Mouse (Mus musculus) hindbrain, embryonic 13.5 days (tissue): ENCODE measurements around the gene Nap1l4. TPM values are rescaled to one million over a fixed set of nuclear protein-coding genes. Genes with fewer than 3 reads are reported as not detected.

Experiments
- ATAC-seq: fragments of 200-750 bp; cut with Nextera tagmentation; 2 replicates; pipeline ENCODE4 v1.8.0; 2017; ENCODE audit warnings: moderate TSS enrichment; ENCODE audit not compliant: low FRiP score
- H3K27ac ChIP-seq: fragments of 300-500 bp; sonication (generic); 2 replicates; pipeline ENCODE4 v1.5.1; 2015; ENCODE audit warnings: inconsistent platforms, mild to moderate bottlenecking, moderate library complexity
- H3K27me3 ChIP-seq: fragments of 300-500 bp; sonication (generic); 2 replicates; pipeline ENCODE4 v1.6.1; 2015; ENCODE audit warnings: mild to moderate bottlenecking, inconsistent platforms
- H3K36me3 ChIP-seq: fragments of 300-500 bp; sonication (generic); 2 replicates; pipeline ENCODE4 v1.6.1; 2015; ENCODE audit warnings: mild to moderate bottlenecking, inconsistent platforms
- H3K4me1 ChIP-seq: fragments of 300-500 bp; sonication (generic); replicated peaks from 2 replicates; pipeline ENCODE4 v1.6.1; 2015; ENCODE audit warnings: inconsistent platforms
- H3K4me2 ChIP-seq: fragments of 300-500 bp; sonication (generic); 2 replicates; pipeline ENCODE4 v1.6.1; 2015; ENCODE audit warnings: inconsistent platforms, mild to moderate bottlenecking, moderate library complexity
- H3K4me3 ChIP-seq: fragments of 300-500 bp; sonication (generic); 2 replicates; pipeline ENCODE4 v1.5.1; 2015; ENCODE audit warnings: mild to moderate bottlenecking, inconsistent platforms
- H3K9ac ChIP-seq: fragments of 300-500 bp; sonication (generic); 2 replicates; pipeline ENCODE4 v1.6.1; 2015; ENCODE audit warnings: mild to moderate bottlenecking, inconsistent platforms
- H3K9me3 ChIP-seq: fragments of 300-500 bp; sonication (generic); 2 replicates; pipeline ENCODE4 v1.6.1; 2016; ENCODE audit warnings: inconsistent platforms
- WGBS: fragments of 180-500 bp; shearing (Covaris S2); methylation state at CpG from one replicate; pipeline ENCODE4 v1.1.7; 2015; 5-methylcytosine and 5-hydroxymethylcytosine counted together
- polyA plus RNA-seq: library from polyadenylated mRNA; unstranded; fragments of >200 nt; fragmentation: Nextera tagmentation; extraction: Ambion mirVana; gene quantifications from 2 replicates; pipeline ENCODE4 v1.2.1, GENCODE M21; 2015

The Nap1l4 gene
- polyA plus RNA-seq, 1 experiment from 2014 or later = 340 TPM

GRCm38 (mm10) chr7:143498584-143498983, 50.3 kb downstream of the Nap1l4 start:
- Histone ChIP-seq H3K27me3 (peaks cover 58% of the 10 kb centered on the region), H3K4me3 (no peak overlapping the region), H3K36me3 (no peaks in the 10 kb centered on the region), H3K4me1 (peaks cover 15% of the 10 kb centered on the region), H3K4me2 (no peak overlapping the region), H3K9ac (no peak overlapping the region), H3K9me3 (no peaks in the 10 kb centered on the region), H3K27ac (no peak overlapping the region)
- 86% methylated on average over 4 of the region's 4 CpGs for WGBS
- no peak for ATAC-seq

- Histone ChIP-seq H3K36me3 (no peaks in the 10 kb centered on the region), H3K4me3 (no peak overlapping the region), H3K9me3 (no peaks in the 10 kb centered on the region), H3K9ac (no peak overlapping the region), H3K27ac (no peak overlapping the region), H3K27me3 (peaks cover 40% of the 10 kb centered on the region), H3K4me2 (no peak overlapping the region), H3K4me1 (no peaks in the 10 kb centered on the region)
- WGBS = 89% methylated on average over 8 of the region's 8 CpGs
- no peak for ATAC-seq
Measured at GRCm38 (mm10) chr7:143495104-143495961, 53.6 kb downstream of the Nap1l4 start.

GRCm38 (mm10) chr7:143493616-143494126, 55.2 kb downstream of the Nap1l4 start:
- WGBS = 89% methylated on average over 6 of the region's 6 CpGs
- no peaks in the 10 kb centered on the region for H3K36me3 ChIP-seq
- no peak overlapping the region for H3K9ac ChIP-seq
- no peaks in the 10 kb centered on the region for H3K4me1 ChIP-seq
- no peaks in the 10 kb centered on the region for H3K9me3 ChIP-seq
- H3K27me3 ChIP-seq = peaks cover 37% of the 10 kb centered on the region
- no peak for ATAC-seq
- H3K4me3 ChIP-seq = no peak overlapping the region
- no peak overlapping the region for H3K27ac ChIP-seq
- H3K4me2 ChIP-seq = no peak overlapping the region

GRCm38 (mm10) chr7:143489735-143490134, 59.2 kb downstream of the Nap1l4 start:
- Histone ChIP-seq H3K27ac (no peak overlapping the region), H3K9ac (no peak overlapping the region), H3K4me1 (no peaks in the 10 kb centered on the region), H3K4me2 (no peak overlapping the region), H3K4me3 (no peak overlapping the region), H3K36me3 (no peaks in the 10 kb centered on the region), H3K9me3 (no peaks in the 10 kb centered on the region), H3K27me3 (peaks cover 36% of the 10 kb centered on the region)
- WGBS = 84% methylated on average over 6 of the region's 6 CpGs
- no peak for ATAC-seq

GRCm38 (mm10) chr7:143482541-143482940, 66.4 kb downstream of the Nap1l4 start:
- Histone ChIP-seq H3K4me3 (no peak overlapping the region), H3K4me1 (peaks cover 6% of the 10 kb centered on the region; the same call in 1 of the 2 replicates), H3K27me3 (peaks cover 16% of the 10 kb centered on the region; the same call in 1 of the 2 replicates), H3K4me2 (no peak overlapping the region), H3K9me3 (no peaks in the 10 kb centered on the region), H3K27ac (no peak overlapping the region), H3K36me3 (no peaks in the 10 kb centered on the region), H3K9ac (no peak overlapping the region)
- WGBS = 12% methylated on average over 6 of the region's 6 CpGs
- ATAC-seq = no peak

GRCm38 (mm10) chr7:143481806-143482387, 67.0 kb downstream of the Nap1l4 start:
- no peak for ATAC-seq
- Histone ChIP-seq H3K9me3 (no peaks in the 10 kb centered on the region), H3K4me1 (peaks cover 6% of the 10 kb centered on the region; the same call in 1 of the 2 replicates), H3K36me3 (no peaks in the 10 kb centered on the region), H3K27me3 (peaks cover 16% of the 10 kb centered on the region; the same call in 1 of the 2 replicates), H3K4me3 (no peak overlapping the region), H3K9ac (no peak overlapping the region), H3K4me2 (no peak overlapping the region), H3K27ac (no peak overlapping the region)
- 52% methylated on average over 5 of the region's 5 CpGs for WGBS

GRCm38 (mm10) chr7:143480498-143480897, 68.4 kb downstream of the Nap1l4 start:
- Histone ChIP-seq H3K27me3 (peaks cover 15% of the 10 kb centered on the region; the same call in 1 of the 2 replicates), H3K27ac (no peak overlapping the region), H3K4me2 (no peak overlapping the region), H3K36me3 (no peaks in the 10 kb centered on the region), H3K9ac (no peak overlapping the region), H3K4me1 (peaks cover 6% of the 10 kb centered on the region; the same call in 1 of the 2 replicates), H3K9me3 (no peaks in the 10 kb centered on the region), H3K4me3 (no peak overlapping the region)
- no peak for ATAC-seq
- 24% methylated on average over 13 of the region's 13 CpGs for WGBS

GRCm38 (mm10) chr7:143477800-143478199, 71.1 kb downstream of the Nap1l4 start:
- ATAC-seq = no peak
- H3K27ac ChIP-seq = no peak overlapping the region
- no peak overlapping the region for H3K4me3 ChIP-seq
- H3K9me3 ChIP-seq = no peaks in the 10 kb centered on the region
- 89% methylated on average over 5 of the region's 5 CpGs for WGBS
- H3K27me3 ChIP-seq = peaks cover 15% of the 10 kb centered on the region; the same call in 1 of the 2 replicates
- H3K4me2 ChIP-seq = no peak overlapping the region
- H3K36me3 ChIP-seq = no peaks in the 10 kb centered on the region
- no peak overlapping the region for H3K9ac ChIP-seq
- H3K4me1 ChIP-seq = peaks cover 5% of the 10 kb centered on the region; the same call in 1 of the 2 replicates

GRCm38 (mm10) chr7:143476702-143477335, 72.1 kb downstream of the Nap1l4 start:
- Histone ChIP-seq H3K9ac (no peak overlapping the region), H3K4me3 (no peak overlapping the region), H3K4me1 (no peaks in the 10 kb centered on the region), H3K27ac (no peak overlapping the region), H3K9me3 (no peaks in the 10 kb centered on the region), H3K27me3 (peaks cover 15% of the 10 kb centered on the region; the same call in 1 of the 2 replicates), H3K4me2 (no peak overlapping the region), H3K36me3 (no peaks in the 10 kb centered on the region)
- WGBS = 86% methylated on average over 3 of the region's 3 CpGs
- no peak for ATAC-seq

- 78% methylated on average over 11 of the region's 11 CpGs for WGBS
- Histone ChIP-seq H3K27ac (no peak overlapping the region), H3K9me3 (no peaks in the 10 kb centered on the region), H3K36me3 (no peaks in the 10 kb centered on the region), H3K4me3 (no peak overlapping the region), H3K4me1 (no peaks in the 10 kb centered on the region), H3K9ac (no peak overlapping the region), H3K27me3 (peaks cover 12% of the 10 kb centered on the region), H3K4me2 (no peak overlapping the region)
- no peak for ATAC-seq
Measured at GRCm38 (mm10) chr7:143475876-143476275, 73.0 kb downstream of the Nap1l4 start.

- Histone ChIP-seq H3K4me1 (no peaks in the 10 kb centered on the region), H3K9me3 (no peaks in the 10 kb centered on the region), H3K4me2 (no peak overlapping the region), H3K27ac (no peak overlapping the region), H3K9ac (no peak overlapping the region), H3K36me3 (no peaks in the 10 kb centered on the region), H3K27me3 (peaks cover 11% of the 10 kb centered on the region), H3K4me3 (no peak overlapping the region)
- 31% methylated on average over 10 of the region's 10 CpGs for WGBS
- no peak for ATAC-seq
Measured at GRCm38 (mm10) chr7:143474811-143475210, 74.1 kb downstream of the Nap1l4 start.
